Mouse (Mus musculus) hindbrain, embryonic 16.5 days (tissue): ENCODE results near the gene 1700023F06Rik. TPM values are rescaled to one million over a fixed set of nuclear protein-coding genes. Genes with fewer than 3 reads are reported as not detected.

Source experiments
- ATAC-seq: fragments of 200-750 bp; cut with Nextera tagmentation; 2 replicates; pipeline ENCODE4 v1.8.0; 2017; ENCODE audit warnings: moderate TSS enrichment, moderate library complexity
- H3K27ac ChIP-seq: fragments of 300-500 bp; sonication (generic); 2 replicates; pipeline ENCODE4 v1.5.1; 2014; ENCODE audit warnings: low read depth, mild to moderate bottlenecking, control low read depth, low read length, moderate library complexity
- H3K27me3 ChIP-seq: fragments of 300-500 bp; sonication (generic); replicated peaks from 2 replicates; pipeline ENCODE4 v1.6.1; 2014; ENCODE audit warnings: low read length; ENCODE audit not compliant: control insufficient read depth, insufficient read depth
- H3K36me3 ChIP-seq: fragments of 300-500 bp; sonication (generic); 2 replicates; pipeline ENCODE4 v1.6.1; 2014; ENCODE audit warnings: mild to moderate bottlenecking, low read length, moderate library complexity, mixed read lengths; ENCODE audit not compliant: control insufficient read depth, insufficient read depth
- H3K4me1 ChIP-seq: fragments of 300-500 bp; sonication (generic); 2 replicates; pipeline ENCODE4 v1.6.1; 2014; ENCODE audit warnings: low read depth, low read length; ENCODE audit not compliant: control insufficient read depth, insufficient read depth
- H3K4me2 ChIP-seq: fragments of 300-500 bp; sonication (generic); 2 replicates; pipeline ENCODE4 v1.6.1; 2014; ENCODE audit warnings: mild to moderate bottlenecking, low read length, control low read depth, moderate library complexity
- H3K4me3 ChIP-seq: fragments of 300-500 bp; sonication (generic); 2 replicates; pipeline ENCODE4 v1.5.1; 2014; ENCODE audit warnings: mild to moderate bottlenecking, low read length, control low read depth, moderate library complexity
- H3K9ac ChIP-seq: fragments of 300-500 bp; sonication (generic); 2 replicates; pipeline ENCODE4 v1.6.1; 2014; ENCODE audit warnings: low read depth, mild to moderate bottlenecking, control low read depth, low read length, moderate library complexity
- H3K9me3 ChIP-seq: fragments of 300-500 bp; sonication (generic); 2 replicates; pipeline ENCODE4 v1.6.1; 2014; ENCODE audit warnings: mild to moderate bottlenecking, low read length, moderate library complexity; ENCODE audit not compliant: control insufficient read depth
- WGBS: fragments of 180-500 bp; shearing (Covaris S2); extraction: QIAGEN DNeasy Blood & Tissue Kit; methylation state at CpG from one replicate; pipeline ENCODE4 v1.1.7; 2014; 5-methylcytosine and 5-hydroxymethylcytosine counted together
- polyA plus RNA-seq: library from polyadenylated mRNA; unstranded; fragments of >200 nt; fragmentation: Nextera tagmentation; extraction: Ambion mirVana; gene quantifications from 2 replicates; pipeline ENCODE4 v1.2.1, GENCODE M21; 2015

1700023F06Rik gene
- polyA plus RNA-seq, 1 experiment from 2014 or later, result 3.0 TPM

DNA sequence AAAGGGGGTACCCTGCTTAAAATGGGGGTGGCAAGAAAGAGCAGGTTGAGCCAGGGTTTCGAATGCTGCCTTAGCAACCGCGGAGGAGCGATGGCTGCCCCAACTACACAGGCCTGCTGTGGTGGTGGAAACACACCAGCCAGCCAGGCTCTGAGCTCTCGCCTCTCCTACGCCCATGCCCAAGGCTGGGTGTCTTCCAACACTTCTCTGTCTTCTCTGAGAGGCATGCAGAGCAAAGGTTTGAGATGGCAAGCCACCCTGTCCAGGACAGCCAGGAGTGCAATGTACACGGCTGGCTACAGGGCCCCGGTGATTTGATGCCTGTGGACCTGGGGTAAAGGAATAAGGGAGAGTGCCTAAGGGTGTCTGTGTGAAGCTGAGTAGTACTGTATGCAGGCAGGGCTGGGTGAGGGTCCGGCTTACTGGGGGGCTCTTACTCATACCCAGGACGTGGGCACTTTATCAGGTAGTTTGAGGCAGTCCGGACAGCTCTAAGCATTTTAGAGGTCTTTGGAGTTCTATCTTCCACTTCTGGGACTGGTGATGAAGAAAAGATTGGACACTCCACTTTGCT lies 34.5 kb downstream of the 1700023F06Rik start:
- WGBS, result 89% methylated on average over 11 of the region's 11 CpGs
- Histone ChIP-seq H3K9ac (no peak overlapping the region), H3K27ac (no peak overlapping the region), H3K4me1 (peaks cover 25% of the 10 kb centered on the region), H3K9me3 (no peaks in the 10 kb centered on the region), H3K36me3 (no peaks in the 10 kb centered on the region), H3K4me3 (no peak overlapping the region), H3K27me3 (no peaks in the 10 kb centered on the region), H3K4me2 (no peak overlapping the region)
- no peak for ATAC-seq

DNA sequence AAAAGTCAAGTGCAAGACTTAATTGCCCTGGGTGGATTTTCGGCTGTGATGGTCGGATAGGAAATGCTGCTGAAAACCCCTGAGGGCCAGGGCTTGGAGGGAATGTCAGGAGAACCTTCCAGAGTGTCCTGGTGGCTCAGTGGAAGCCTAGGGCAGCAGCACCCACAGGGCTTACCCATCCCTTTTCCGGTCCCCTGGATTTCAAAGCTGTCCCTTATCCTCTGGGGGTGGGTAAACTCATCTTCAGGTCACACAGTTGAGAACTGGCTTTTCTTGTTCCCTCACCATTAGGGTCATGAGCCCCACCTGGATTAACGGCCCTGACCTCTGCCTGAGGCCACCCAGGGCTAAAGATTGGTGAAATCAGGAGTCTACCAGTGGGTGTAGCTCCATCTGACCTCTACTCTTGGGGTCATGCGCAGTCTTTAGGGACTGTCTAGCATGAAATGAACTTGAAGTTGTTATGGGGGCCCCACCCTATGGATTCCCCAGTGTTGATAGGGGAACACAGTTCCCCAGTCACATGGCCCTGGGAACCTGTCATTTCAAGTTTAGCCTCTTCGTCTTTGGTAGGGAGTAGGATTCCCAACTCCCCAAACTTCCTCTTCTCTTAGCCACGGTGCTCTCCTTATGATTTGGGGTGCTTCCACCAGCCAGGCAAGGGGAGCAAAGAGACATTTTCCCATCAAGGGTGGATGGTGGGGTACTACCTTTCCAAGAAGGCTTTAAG lies 35.2 kb downstream of the 1700023F06Rik start:
- H3K27me3 ChIP-seq, result no peaks in the 10 kb centered on the region
- no peak overlapping the region for H3K4me3 ChIP-seq
- no peaks in the 10 kb centered on the region for H3K36me3 ChIP-seq
- H3K9ac ChIP-seq, result no peak overlapping the region
- no peak overlapping the region for H3K27ac ChIP-seq
- H3K4me1 ChIP-seq, result peaks cover 26% of the 10 kb centered on the region
- 89% methylated on average over 7 of the region's 7 CpGs for WGBS
- ATAC-seq, result no peak
- H3K4me2 ChIP-seq, result no peak overlapping the region; the same call in 1 of the 2 replicates
- H3K9me3 ChIP-seq, result no peaks in the 10 kb centered on the region

DNA sequence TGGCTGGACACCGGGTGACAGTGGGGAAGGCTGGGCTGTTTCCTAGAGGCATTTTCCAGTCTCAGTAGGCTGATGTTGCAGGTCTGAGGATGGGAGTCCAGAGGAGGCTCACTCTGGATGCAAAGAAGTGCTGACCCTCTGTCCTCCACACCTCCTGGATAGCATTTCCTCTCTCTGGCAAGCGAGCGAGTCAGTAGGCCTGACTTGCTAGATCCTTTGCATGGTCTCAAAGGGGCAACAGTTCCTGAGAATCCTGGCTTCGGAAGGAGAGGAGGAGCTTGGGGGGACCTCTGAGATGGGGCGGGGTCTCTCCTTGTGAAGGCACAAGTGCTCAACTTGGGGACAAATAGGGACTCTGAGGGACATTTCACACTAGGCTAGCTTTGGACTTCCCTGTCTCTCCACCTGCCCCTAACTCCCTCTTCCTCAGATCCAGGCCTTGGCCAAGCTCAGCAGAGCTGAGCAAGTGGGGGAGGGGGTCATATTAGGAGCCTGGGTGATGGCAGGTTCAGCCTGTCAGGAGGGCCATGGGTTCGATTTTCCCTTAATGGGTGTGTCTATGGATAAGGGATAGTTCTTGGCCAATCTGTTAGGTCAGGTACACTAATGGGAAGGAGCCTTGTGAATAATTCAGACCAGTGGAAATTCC lies 35.8 kb downstream of the 1700023F06Rik start:
- Histone ChIP-seq H3K9me3 (no peaks in the 10 kb centered on the region), H3K27me3 (no peaks in the 10 kb centered on the region), H3K4me2 (peak overlapping the region; percentile 79), H3K27ac (no peak overlapping the region), H3K4me3 (peak overlapping the region; percentile 78), H3K9ac (peak overlapping the region; percentile 53), H3K4me1 (peaks cover 26% of the 10 kb centered on the region), H3K36me3 (no peaks in the 10 kb centered on the region)
- WGBS, result 73% methylated on average over 6 of the region's 6 CpGs
- ATAC-seq, result no peak

DNA sequence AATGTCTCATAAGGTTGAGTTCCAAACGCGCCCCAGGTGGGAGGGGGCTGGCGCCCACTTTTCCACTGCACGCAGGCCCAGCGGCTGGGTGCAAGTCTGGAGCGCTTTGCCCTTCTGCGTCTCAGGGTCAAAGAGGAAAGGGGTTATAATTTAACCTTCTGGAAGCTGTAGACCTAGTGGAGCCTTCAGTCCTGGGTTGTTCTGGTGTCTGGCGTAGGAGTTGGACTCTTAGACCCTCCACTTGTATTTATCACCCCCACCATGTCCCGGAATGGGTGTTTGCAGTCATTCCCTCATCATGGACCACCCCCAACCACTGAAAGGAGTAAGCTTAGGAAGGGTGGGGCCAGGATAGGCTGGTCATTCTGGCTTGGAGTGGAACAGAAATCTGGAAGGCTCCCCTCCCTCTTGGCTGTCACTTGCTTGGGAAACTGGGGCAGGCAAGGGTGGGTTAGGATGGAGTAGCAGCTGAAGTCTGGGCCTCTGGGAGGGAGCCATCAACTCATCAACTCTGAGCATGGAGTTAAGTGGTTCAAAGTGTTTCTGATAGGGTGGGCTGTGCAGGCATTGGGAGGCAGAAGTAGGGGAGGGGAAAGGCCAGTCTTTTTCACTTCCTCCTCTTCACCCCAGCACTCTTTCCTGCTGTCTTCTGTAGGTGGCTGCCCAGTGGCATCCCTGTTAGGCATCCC lies 36.5 kb downstream of the 1700023F06Rik start:
- H3K27me3 ChIP-seq, result no peaks in the 10 kb centered on the region
- H3K4me1 ChIP-seq, result peaks cover 26% of the 10 kb centered on the region
- H3K27ac ChIP-seq, result no peak overlapping the region
- WGBS, result 52% methylated on average over 9 of the region's 9 CpGs
- peak overlapping the region; percentile 89 for H3K9ac ChIP-seq
- ATAC-seq, result no peak
- peak overlapping the region; percentile 79 for H3K4me2 ChIP-seq
- H3K9me3 ChIP-seq, result no peaks in the 10 kb centered on the region
- peak overlapping the region; percentile 78 for H3K4me3 ChIP-seq
- no peaks in the 10 kb centered on the region for H3K36me3 ChIP-seq

DNA sequence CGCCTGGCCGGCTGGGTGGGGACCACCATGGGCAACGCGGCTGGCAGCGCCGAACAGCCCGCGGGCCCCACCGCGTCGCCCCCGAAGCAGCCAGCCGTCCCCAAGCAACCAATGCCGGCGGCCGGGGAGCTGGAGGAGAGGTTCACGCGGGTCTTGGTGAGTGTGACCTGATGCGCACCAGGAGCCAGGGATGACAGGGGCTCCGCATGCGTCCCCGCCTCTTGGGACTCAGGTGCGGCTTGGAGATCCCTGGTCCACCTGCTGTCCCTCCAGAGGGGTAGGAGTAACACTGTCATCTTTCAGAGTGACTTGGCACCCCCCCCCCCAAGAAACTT lies 37.1 kb downstream of the 1700023F06Rik start:
- Histone ChIP-seq H3K27ac (peak overlapping the region; percentile 74; the same call in 1 of the 2 replicates), H3K4me1 (peaks cover 26% of the 10 kb centered on the region), H3K9ac (peak overlapping the region; percentile 89), H3K27me3 (no peaks in the 10 kb centered on the region), H3K4me3 (peak overlapping the region; percentile 78), H3K36me3 (no peaks in the 10 kb centered on the region), H3K4me2 (peak overlapping the region; percentile 79), H3K9me3 (no peaks in the 10 kb centered on the region)
- WGBS, result 2% methylated on average over 22 of the region's 23 CpGs
- 0 out of 2 replicates have a peak, but pooled peaks have one; percentile 12 for ATAC-seq

DNA sequence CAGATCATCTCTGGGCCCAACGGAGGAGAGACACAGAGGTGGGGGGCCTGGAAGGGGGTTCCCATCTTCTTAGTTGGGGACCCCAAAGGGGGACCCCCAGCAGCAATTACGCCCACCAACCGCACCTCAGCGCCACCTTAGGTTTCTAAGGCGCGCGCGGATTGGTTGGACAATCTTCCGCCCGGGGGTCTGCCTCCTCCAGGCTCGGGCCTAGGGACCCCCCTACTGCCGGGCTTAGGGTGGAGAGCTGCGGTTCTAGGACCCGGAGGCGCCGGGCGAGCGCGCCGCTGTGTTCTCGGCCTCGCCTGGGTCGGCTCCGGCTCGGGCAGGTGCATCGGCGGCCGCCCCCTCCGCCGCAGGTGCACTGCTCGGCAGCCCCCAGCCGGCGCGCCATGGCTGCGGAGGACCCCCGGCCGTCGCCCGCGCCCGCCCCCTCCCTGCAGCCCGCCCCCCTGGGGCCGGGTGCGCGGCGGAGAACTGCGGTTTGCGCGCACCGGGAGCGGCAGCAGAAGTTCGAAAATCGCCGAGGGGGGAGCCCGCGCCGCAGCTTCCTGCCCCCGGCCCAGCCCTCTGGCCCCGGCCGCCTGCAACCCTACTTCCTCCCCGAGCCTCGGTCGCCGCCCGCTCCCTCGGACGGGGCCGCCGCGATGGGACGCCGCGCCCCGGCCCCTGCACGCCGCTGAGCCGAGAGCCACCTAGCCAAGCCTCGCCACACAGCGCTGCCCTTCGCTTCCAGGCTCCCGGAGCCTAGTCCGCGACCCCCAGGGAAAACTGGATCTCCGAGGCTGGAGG lies 37.7 kb downstream of the 1700023F06Rik start, which contains the start of gene Fmnl1:
Gene Fmnl1 (plus strand): TSS at position 614 of the 792 bp plus-strand sequence.
- WGBS, result 1% methylated on average over 56 of the region's 84 CpGs
- peaks cover 26% of the 10 kb centered on the region for H3K4me1 ChIP-seq
- no peaks in the 10 kb centered on the region for H3K36me3 ChIP-seq
- peak within 1 kb of the TSS; percentile 89 for H3K9ac ChIP-seq
- H3K27me3 ChIP-seq, result no peaks in the 10 kb centered on the region
- peak within 1 kb of the TSS; percentile 74 for H3K27ac ChIP-seq
- no peaks in the 10 kb centered on the region for H3K9me3 ChIP-seq
- peak; percentile 84 for ATAC-seq
- peak within 1 kb of the TSS; percentile 79 for H3K4me2 ChIP-seq
- peak within 1 kb of the TSS; percentile 78 for H3K4me3 ChIP-seq

DNA sequence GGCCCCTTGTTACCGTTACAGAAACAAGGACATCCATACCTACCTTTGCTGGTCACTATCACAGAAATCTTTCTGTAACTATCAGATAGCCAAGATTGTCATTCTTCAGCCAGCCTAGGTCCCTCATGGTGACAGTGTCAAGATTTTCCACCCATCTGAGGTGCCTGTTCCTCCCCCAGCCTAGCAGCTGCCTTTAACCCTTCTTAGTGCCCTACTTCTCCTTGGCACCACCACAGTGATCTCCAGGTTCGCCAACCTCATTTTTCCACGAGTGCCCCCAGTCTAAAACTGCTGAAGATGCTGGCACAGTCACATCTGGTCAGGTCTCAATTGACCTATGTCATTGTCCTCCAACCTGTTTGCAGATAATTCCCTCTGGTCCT lies 38.3 kb downstream of the 1700023F06Rik start:
- no peaks in the 10 kb centered on the region for H3K27me3 ChIP-seq
- peak overlapping the region; percentile 79 for H3K4me2 ChIP-seq
- H3K4me1 ChIP-seq, result peaks cover 26% of the 10 kb centered on the region
- no peaks in the 10 kb centered on the region for H3K36me3 ChIP-seq
- peak; percentile 9; the same call in 1 of the 2 replicates for ATAC-seq
- H3K27ac ChIP-seq, result peak overlapping the region; percentile 74
- peak overlapping the region; percentile 78 for H3K4me3 ChIP-seq
- H3K9ac ChIP-seq, result peak overlapping the region; percentile 49; the same call in 1 of the 2 replicates
- WGBS, result 40% methylated on average over 3 of the region's 3 CpGs
- no peaks in the 10 kb centered on the region for H3K9me3 ChIP-seq

DNA sequence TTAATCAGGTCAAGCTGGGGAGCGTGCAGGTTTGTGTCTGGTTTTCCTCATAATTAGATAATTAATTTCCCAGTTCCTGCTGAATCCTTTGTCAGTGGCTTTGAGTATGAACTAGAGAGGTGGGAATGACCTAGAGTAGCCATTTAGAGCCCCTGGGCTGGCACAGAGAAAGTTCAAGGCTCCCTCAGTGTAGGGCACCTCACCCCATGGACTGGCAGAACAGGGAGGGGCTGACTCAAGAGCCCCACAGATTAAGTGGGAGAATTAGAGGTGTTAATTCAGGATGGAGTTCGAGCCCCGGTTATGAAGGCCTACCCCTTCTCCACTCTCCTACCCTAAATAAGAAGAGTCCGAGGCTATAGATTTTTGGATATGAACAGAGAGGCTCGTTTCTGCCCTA lies 38.7 kb downstream of the 1700023F06Rik start:
- H3K4me2 ChIP-seq, result peak overlapping the region; percentile 79
- no peaks in the 10 kb centered on the region for H3K36me3 ChIP-seq
- peak overlapping the region; percentile 78 for H3K4me3 ChIP-seq
- peaks cover 26% of the 10 kb centered on the region for H3K4me1 ChIP-seq
- H3K27me3 ChIP-seq, result no peaks in the 10 kb centered on the region
- H3K9ac ChIP-seq, result peak overlapping the region; percentile 49; the same call in 1 of the 2 replicates
- 84% methylated on average over 5 of the region's 5 CpGs for WGBS
- H3K27ac ChIP-seq, result peak overlapping the region; percentile 74
- no peaks in the 10 kb centered on the region for H3K9me3 ChIP-seq
- ATAC-seq, result no peak
